Mouse (Mus musculus): ENCODE measurements at regions not wholly inside any gene's neighbourhood (a gene's known extent, or its start where the extent isn't known, plus 50 kb on each side); places are given as distances from the start of the nearest gene placed in this dataset.

GRCm38 (mm10) chr7:143951172-143951571 lies 50.6 kb upstream of the Shank2 start:
- TF ChIP-seq CTCF (IDR thresholded peaks at IDR 0.05; ENCODE audit: extremely low read depth, insufficient read depth, low read length): peak; percentile 46
- TF ChIP-seq POLR2A (IDR thresholded peaks at IDR 0.05; ENCODE audit: extremely low read depth, insufficient read depth, low read length): no peak

Measured in cortical plate, adult 2 months (tissue).